Mouse (Mus musculus) lung, postnatal 14 days (tissue): ENCODE results near the gene Mn1.

Experiments used
- DNase-seq: peaks from one replicate; pipeline ENCODE4 v3.0.0; 2021

Mn1 gene

DNA sequence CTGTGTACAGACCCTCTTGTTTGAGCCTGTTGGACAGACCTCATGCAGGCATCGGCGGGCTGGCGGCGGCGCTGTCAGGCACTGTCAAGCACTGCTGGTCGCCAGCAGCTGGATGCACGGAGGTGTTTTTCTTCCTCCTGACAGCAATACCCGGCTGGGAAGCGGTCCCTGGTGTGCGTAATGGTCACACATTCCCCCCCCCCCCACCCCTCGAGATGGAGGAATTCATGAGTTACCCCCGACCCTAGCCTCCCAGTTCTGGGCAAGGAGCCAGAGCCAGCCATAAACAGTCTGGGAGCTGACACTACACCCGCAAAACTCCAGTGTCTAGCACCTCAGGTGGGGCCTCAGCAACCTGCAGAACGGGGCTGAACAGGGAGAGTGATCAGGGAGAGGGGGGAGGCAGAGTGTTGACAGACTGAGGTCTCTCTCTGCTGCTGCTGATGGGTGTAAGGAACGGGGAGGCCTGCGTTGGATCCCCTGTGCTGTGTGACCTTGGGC, 17.2 kb downstream of the Mn1 start:
- no peak for DNase-seq

DNA sequence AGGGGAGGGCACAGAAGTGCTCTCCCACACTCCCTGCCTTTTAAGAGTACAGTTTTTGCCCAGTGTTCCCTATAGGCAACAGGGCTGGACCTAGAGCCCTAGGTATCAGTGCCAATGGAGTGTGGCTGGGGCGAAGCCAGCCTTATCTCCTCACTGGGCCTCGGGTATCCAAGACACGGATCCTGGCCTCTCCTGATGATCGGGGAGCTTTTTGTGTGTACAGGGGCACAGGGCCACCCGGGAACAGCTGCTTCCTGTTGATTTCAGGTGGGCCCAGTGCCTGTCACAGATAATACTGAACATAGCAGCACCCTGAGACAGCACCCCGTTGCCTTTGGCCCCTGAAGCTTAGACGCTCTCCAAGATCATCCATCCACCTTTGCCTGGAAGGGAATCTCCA, 19.1 kb downstream of the Mn1 start:
- DNase-seq = no peak

DNA sequence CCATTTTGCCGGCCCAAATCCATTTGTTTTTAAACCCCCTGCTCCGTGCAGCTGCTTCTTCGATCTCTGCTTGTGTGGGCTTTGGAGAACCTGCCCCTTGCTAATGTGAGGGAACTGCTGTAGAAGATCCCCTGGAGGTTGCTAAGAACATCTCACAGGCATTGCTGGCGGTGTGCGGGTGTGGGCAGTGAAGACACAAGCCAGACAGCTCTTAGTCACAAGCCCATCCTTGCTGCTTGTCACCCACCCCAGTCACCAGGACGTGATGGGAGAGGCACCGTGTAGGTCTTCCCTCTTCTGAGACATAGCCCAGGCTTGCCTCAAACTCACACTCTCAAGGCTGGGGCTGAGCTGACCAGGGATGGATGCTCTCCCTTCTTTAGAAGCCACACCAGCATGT, 20.0 kb downstream of the Mn1 start:
- no peak for DNase-seq

DNA sequence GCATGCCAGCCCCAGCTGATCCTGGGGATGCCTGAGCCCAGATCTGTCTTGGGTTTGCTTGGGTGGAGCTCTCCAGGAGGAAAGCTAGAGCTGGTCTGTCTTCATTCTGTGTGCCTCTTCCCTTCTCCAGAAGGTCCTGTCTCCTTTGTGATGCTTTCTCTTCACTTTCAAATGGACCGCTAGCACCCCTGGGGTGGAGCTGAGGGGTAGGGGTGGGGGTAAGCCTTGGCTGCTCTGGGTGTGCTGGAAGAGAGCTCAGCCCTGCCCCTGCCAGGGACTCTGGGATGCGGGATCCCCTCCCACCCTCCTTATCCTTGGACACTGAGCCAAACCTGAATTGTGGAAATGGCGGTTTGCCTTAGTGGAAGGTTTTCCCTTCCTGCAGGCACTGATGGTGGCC, 21.2 kb downstream of the Mn1 start:
- no peak for DNase-seq

DNA sequence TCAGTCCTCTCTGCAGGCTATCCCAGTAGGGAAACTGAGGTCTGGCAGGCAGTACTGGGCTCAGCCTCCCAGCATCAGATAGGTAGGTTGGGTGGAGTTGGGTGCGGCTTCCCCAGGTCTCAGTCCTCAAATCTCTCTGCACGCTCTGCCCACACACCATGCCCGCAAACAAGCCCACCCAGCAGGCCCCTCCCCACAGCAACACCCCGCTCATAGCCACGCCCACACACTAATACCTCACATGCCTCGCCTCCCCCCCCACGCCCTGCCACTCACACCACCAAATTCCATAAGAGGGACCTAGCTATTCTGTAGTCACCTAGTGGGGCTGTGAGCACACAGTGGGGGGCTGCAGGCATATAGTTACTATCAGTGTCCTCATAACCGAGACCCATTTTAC, 21.7 kb downstream of the Mn1 start:
- no peak for DNase-seq

DNA sequence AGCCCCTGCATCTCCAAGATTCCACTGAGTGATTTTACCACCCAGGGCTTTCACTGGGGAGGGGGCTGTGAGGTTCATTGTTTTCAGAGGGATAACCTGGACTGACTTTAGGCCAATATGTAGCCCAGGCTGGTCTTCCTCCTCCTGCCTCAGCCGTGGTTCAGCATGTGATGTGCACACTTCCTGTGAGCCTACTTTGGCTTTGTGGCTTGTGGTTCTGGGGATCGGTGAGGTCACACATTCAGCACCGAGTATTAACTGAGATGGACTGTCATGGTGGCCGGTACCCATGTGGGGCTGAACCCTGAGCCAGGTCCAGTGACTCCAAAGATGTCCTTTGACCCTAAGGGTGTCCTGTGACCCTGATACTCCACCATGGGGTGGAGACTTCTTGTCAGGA, 23.1 kb downstream of the Mn1 start:
- DNase-seq = no peak

DNA sequence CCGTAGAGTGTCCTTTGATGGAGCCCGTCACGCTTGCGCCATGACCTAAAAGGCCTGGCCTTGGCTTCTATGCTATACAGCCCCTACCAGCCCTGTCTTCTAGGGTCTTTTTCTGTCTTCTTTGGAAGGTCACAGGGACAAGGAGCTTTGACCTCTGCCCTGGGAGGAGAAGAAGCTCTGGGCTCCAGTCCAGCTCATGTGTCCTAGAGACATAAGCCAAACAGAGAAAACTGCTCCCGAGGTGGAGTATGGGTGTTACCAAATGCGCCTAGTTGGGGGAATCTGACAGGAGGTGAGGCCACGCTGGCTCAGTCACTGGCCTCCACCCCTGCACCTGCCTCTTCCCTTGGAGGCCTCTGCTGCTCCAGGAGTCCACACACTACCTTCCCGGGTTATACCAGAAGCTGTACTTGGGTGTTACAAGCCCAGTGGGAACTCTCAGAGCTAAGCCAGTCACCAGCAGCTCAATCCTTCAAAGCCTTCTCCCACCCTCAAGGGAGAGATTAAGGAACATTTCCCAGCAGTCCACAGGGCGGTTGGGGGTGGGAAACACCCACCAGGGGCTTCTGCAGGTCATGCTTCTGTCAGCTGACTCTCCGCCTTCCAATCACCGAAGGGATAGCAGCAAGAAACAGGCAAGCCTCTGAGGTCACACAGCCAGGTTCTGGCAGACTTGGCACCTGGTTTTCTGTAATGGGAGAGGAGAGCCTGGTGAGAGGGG, 25.1 kb downstream of the Mn1 start:
- DNase-seq = no peak

DNA sequence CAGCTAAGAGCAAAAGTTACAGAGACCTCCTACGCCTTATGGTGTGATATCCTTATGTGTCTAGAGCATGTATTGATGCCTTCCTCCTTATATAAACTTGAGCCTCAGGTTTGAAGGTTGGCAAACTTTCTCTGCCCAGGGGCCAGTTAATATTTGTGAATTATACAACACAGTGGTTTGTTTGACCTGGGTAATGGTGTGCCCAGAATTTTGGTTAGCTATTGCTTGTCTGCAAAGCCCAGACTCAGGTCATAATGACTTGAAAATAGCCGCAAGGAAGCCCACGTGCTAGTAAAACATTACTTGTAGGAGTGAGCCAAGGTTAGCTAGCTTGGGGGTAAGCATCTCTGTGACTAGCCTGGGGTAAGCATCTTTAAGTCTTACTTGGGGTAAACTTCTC, 26.5 kb downstream of the Mn1 start:
- DNase-seq = no peak

DNA sequence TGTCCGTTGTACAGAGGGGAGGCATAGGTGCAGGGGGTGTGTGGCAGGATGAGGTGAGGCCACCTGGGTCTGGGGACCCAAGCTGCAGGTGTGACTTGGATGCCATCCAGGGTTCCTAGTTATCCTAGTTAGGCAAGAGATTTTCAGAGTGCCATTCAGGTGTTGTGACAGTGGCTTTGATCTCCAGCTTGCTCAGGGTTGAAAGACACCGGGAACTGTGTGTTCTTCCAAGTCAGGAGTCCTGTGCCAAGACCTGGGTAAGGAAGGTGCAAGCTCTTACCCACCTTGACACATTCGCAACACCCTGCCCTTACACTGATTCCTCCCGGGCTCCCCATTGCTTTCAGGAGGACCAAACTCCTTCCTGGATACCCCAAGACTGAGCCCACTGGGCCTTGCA, 27.2 kb downstream of the Mn1 start:
- no peak for DNase-seq

DNA sequence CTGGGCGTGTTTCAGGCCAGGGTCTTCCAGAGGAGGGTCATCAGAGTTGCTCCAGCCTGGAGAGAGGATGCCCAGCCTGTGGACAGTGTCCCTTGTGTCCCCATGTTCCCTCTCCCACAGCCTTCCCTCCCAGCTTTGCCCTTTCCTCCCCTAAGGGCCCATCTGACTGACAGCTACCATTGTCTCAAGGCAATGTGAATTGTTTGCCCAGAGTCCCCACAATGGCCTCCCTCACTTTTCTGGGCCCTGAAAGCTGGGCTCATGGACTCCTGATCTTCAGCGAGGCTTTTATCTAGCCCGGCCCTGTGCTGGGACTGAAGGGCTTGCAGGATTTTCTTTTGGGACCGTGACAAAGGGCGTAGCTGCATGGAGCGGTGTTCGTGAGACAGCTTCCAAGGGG, 29.5 kb downstream of the Mn1 start:
- no peak for DNase-seq

DNA sequence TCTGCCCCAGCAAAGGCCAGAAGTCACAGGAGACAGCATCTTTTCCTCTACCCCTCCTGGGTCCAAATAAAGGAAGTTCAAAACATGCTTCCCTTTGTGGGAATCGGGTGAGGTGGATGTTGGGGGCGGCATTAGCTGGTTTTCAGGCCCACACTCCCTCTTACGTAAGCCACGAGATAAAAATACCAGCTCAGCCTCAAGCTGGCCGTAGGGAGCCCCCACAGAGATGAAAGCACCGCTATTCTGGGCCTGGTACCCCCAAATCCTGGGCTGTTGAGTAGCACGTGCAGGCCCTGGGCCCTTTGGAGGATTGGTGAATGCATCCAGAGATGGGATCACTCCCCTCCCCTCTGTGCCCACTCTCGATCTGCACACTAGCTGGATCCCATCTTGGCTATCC, 32.5 kb downstream of the Mn1 start:
- no peak for DNase-seq

DNA sequence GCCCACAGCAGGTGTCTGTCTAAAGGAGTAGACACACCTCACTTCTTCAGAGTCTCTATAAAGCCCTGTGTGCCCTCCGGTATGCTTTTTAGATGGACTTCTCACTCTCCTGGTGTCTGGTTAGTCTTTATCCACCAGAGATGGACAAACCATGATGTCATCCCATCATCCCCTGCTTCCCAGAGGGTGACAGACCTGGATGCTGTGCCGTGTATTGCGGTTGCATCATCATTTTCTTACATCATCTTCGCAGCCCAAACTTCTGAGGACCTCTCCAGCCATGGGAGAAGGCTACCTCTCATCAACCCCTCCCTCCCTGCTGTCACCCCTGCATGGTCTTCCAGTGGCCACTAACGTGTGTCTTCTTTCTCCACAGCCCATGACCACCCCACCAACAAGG, 37.1 kb downstream of the Mn1 start:
- no peak for DNase-seq

DNA sequence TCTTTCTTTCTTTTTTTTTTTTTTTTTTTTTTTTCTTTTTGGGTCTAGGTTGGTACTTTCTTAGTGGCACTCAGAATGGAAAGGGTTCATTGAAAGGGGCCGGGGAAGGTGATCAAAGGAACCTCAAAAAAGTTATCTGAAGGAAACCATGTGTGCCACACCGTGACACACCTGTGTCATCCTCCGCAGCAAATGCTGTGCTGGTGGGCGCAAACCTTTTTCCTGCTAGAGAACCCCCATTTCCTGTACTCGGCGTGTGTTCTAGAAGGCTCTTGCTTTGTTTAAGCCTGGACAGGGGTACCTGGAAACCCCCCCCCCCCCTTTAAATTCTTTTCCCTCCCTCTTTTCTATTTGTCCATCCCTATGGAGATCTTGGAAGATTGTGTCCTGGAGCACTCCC, 37.7 kb downstream of the Mn1 start:
- no peak for DNase-seq

DNA sequence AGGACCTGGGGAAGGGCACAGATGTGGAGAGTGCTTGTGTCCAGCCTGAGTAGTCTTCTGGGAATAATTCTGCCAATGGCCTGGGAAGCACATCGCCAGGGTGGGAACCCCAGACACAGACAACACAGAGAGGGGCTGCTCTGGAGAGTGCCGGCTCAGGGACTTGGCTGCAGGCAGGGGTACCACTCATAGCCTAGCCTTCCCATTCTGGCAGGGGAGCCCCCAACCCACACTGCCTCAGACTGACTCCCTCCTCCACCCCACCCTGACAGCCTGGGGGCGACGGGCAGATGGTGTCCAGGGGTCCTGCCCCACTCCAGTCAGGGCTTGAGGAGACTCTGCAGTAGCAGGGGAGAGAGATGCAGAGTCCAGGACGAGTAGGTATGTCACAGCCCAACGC, 41.5 kb downstream of the Mn1 start:
- DNase-seq = no peak

DNA sequence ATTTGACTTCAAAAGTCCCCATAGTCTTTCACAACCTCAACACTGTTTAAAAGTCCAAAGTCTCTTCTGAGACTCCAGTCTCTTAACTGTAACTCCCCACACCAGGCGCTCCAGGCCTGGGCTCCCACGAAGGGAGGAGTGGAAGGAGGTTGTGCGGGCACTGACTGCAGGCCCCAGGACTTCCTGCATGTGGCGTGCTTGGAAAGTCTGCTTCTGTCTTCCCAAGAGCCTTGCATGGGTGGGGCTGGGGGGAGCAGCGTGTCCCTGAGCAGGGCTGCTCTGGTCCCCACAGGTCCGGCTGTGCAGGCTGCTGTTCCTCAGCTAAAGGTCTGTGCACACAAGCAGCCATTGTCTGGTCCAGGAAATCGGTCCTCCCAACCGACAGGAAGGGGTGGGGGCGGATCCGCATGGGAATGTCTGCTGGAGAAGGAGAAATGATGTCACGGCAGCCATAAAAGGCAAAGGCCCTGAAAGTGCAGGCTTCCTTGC, 48.7 kb downstream of the Mn1 start:
- peak; percentile 62 for DNase-seq

DNA sequence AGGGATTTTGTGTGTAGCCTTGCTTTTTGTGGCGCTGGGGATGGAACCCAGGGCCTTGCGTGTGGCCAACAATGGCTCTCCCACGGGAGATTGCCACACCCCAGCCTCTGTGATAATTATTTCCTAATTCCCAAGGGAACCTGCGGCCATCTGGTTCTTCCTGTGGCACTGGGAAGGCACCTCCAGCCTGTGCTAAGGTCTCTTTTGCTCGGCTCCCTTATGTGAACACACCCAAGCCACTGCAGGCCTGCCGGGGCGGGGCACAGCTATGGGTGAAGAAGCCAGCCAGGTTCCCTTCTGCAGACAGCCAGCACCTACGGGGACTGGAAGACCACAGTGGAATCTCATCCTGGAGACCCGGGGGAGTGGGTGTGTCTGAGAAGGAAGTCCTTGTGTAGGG, 49.3 kb downstream of the Mn1 start:
- no peak for DNase-seq

DNA sequence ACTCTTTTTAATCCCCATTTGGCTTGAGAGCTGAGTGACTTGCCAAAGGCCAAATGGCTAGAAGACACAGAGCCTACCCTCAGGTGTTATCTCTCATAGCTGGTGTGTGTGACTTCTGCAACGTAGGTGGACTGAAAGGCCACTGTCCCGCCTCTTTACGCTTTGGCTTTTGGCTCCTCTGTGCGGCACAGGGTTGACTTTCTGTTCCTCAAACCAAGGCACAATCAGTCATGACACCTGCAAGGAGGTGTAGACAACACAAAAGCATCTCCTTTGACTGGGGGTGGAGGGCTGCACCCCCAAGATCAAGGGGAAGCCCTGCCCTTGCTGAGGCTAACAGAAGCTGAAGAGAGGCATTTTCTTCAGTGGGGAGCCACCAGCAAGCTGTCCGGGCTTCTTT, 50.5 kb downstream of the Mn1 start:
- no peak for DNase-seq

DNA sequence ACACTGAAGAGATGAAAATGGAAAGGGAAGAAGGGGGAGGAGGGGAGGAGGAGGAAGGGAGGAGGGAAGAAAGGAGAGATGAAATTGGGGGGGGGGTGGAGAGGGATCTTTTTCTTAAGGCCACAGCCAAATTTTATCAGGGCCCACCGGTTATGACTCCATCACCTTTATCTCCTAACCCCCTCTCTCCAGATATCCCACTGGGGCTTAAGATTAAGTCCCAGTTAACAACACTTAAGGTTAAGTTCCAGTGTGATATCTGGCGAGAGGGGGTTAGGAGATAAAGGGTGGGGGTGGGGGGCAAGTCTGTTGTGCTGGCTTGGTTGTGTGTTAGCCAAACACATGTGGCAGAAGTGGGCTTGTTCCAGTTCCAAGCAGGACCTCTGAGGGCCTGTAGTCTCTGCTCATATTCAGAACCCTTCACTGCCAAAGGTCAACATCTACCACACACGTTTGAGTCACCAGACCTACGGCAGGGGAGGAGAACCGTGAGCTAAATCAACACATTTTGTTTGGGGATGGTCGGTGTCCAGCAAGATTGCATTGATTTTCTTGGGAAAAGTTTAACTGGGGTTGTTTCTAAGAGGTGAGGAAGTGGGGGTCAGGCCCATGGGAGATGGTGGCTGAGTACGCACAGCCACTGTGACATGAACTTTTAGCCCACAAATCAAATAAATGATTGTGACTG, 52.2 kb downstream of the Mn1 start:
- DNase-seq = no peak

DNA sequence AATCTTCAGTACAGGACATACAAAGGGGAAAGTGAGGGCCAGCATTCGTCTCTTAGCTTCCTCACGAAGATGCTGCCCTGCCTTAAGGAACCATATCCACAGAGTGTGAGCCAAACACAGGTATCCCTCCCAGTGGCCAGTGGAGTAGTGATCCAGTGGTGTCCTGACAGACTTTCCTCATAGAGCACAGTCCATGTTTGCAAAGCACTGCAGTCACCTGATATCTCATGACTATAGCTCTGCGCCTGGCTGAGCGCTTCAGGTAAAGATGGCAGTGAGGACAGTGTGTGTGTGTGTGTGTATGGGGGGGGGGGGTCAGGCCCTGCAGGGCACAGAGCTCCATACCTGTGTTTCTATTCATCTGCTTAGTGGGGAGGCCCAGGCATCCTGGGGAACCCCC, 53.7 kb downstream of the Mn1 start:
- DNase-seq = no peak

DNA sequence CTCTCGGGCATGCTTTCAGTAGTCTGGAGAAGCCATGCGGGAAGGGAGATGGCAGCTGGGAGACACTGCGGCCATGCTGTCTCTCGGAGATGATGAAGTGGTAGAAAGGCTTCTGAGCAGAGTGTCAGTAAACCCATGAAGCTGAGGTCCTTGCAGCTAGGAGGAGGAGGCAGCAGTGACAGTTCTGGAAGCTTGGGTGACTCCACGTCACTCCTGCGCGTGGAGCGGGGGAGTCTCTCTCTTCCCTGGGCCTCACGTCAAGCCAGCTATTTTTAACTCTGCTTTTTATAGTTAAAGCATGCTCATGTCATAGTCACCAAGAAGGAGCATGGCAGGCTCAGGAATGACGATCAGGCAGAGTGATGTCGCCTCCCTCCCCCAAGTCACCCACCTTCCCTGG, 56.3 kb downstream of the Mn1 start:
- no peak for DNase-seq

DNA sequence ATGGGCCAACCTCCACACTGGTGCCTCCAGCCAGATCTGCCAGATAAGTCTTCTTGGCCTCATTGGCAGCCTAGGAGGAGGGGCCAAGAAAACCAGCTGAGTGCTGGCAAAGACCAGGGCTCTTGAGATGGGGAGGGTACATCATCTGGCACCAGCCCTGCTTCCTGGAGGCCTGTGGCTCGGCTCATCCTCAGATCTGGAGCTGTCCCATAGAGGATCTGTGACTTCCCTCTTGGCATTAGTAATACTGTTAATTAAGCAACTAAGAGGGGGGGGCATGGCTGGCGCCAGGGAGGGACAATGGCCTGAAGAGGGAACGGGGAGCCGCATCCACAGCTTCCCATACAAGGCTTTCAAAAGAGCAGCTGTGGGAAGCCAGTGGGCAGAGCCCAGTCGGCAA, 58.6 kb downstream of the Mn1 start:
- no peak for DNase-seq

DNA sequence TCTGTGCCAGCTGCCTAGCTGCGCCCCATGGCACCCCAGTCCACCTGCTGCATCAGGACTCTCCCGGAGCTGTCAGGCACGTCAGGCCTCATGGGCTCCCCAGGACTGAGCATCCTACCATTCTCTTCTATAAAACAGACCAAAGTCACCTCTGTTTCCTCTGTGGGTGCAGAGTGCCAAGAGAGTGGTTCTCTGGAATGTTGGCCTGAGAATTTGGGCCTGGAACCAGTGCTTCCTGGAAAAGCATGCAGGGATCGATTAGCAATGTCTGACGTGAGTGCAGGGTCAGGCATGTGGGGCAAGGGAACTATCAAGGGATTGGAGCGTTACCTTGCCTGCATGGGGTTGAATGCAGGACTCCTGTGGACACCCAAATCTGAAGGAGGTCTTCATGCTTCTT, 59.0 kb downstream of the Mn1 start:
- DNase-seq = no peak

DNA sequence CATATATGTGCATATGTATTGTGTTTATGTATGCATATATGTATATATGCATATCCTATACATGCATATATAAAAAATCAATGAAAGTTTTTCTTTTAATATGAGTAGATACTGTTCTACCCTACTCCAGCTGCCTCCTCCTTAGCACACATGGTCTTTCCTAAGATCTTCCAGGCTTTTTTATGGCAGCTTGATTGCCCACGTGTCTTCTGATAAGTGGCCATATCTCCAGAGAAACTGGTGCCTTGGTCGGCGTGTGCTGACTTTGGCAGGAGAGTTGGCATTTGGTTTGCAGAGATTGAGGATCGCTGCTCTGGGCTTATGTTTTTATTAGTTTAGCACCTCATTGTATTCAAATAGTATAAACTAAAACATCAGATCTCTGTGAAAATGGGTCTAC, 68.7 kb downstream of the Mn1 start:
- DNase-seq = no peak

DNA sequence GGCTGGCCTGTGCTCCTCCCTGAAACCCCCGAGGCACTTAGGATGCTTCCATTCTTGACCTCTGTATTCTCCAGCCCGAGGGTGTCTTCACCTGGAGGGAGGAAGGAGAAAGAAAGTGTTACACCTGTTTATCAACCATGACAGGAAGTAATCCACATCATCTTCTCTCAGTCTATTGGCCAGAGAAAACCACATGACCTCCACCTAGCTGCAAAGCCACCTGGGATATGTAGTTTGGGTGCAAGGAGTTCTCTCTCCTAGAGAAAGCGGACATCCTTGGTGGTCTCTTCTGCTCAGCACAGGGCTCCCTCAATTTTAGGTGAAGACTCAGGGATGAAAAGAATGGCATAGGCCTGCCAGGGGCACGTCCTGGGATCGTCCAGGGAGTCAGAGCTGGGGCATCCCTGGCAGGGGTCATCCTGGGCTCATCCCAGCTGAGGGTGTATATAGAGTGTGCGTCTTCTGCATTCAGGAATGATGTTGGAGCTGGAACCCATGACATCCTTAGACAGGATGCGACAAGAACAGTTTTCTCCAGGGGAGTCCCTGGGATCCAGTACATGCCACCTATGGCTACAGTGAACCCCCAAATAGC, 72.0 kb downstream of the Mn1 start:
- DNase-seq = no peak
